Mouse (Mus musculus) CH12.LX (cell line): ENCODE measurements around the gene Pak1ip1.

Source experiments
- CHD2 ChIP-seq: IDR thresholded peaks from 2 replicates; pipeline ENCODE4 v1.6.1; 2011; ENCODE audit warnings: low read length, improper control_type of control experiment
- CTCF ChIP-seq, 2 experiments: IDR thresholded peaks in 1 of 2; conservative IDR thresholded peaks in 1 of 2; 2 replicates each; pipeline ENCODE4 v1.5.1; 2011 to 2012; ENCODE audit warnings: low read depth in 2 of 2, low read length in 2 of 2, improper control_type of control experiment in 1 of 2, inconsistent platforms in 1 of 2, mild to moderate bottlenecking in 1 of 2, moderate library complexity in 1 of 2
- ELF1 ChIP-seq: IDR thresholded peaks from 2 replicates; pipeline ENCODE4 v1.6.1; 2014; ENCODE audit warnings: low read depth, mild to moderate bottlenecking, inconsistent platforms, low read length, improper control_type of control experiment
- JUND ChIP-seq: conservative IDR thresholded peaks from 2 replicates; pipeline ENCODE4 v1.6.1; 2011; ENCODE audit warnings: low read depth, low read length, improper control_type of control experiment
- KAT2A ChIP-seq: IDR thresholded peaks from 2 replicates; pipeline ENCODE4 v1.6.1; 2012; ENCODE audit warnings: low read length, improper control_type of control experiment, inconsistent platforms; ENCODE audit not compliant: insufficient replicate concordance
- MAFK ChIP-seq: IDR thresholded peaks from 2 replicates; pipeline ENCODE4 v1.6.1; 2011; ENCODE audit warnings: low read length, improper control_type of control experiment; ENCODE audit not compliant: insufficient replicate concordance
- MAZ ChIP-seq: IDR thresholded peaks from 2 replicates; pipeline ENCODE4 v1.6.1; 2012; ENCODE audit warnings: low read depth, mild to moderate bottlenecking, inconsistent platforms, low read length, improper control_type of control experiment, moderate library complexity
- NRF1 ChIP-seq: IDR thresholded peaks from 2 replicates; pipeline ENCODE4 v1.6.1; 2014; ENCODE audit warnings: low read depth, mild to moderate bottlenecking, inconsistent platforms, low read length, improper control_type of control experiment, moderate library complexity
- POLR2A ChIP-seq: IDR thresholded peaks from 2 replicates; pipeline ENCODE4 v1.6.1; 2011; ENCODE audit warnings: low read depth, mild to moderate bottlenecking, improper control_type of control experiment, low read length
- RCOR1 ChIP-seq: conservative IDR thresholded peaks from 2 replicates; pipeline ENCODE4 v1.6.1; 2012; ENCODE audit warnings: low read depth, mild to moderate bottlenecking, inconsistent platforms, low read length, improper control_type of control experiment
- TCF12 ChIP-seq: IDR thresholded peaks from 2 replicates; pipeline ENCODE4 v1.6.1; 2014; ENCODE audit warnings: low read depth, mild to moderate bottlenecking, inconsistent platforms, low read length, improper control_type of control experiment
- USF1 ChIP-seq: IDR thresholded peaks from 2 replicates; pipeline ENCODE4 v1.6.1; 2014; ENCODE audit warnings: low read depth, mild to moderate bottlenecking, inconsistent platforms, low read length, improper control_type of control experiment
- ZC3H11A ChIP-seq: IDR thresholded peaks from 2 replicates; pipeline ENCODE4 v1.6.1; 2012; ENCODE audit warnings: low read depth, mild to moderate bottlenecking, inconsistent platforms, low read length, improper control_type of control experiment
- ZNF384 ChIP-seq: IDR thresholded peaks from 2 replicates; pipeline ENCODE4 v1.6.1; 2012; ENCODE audit warnings: low read depth, low read length, improper control_type of control experiment, inconsistent platforms

DNA sequence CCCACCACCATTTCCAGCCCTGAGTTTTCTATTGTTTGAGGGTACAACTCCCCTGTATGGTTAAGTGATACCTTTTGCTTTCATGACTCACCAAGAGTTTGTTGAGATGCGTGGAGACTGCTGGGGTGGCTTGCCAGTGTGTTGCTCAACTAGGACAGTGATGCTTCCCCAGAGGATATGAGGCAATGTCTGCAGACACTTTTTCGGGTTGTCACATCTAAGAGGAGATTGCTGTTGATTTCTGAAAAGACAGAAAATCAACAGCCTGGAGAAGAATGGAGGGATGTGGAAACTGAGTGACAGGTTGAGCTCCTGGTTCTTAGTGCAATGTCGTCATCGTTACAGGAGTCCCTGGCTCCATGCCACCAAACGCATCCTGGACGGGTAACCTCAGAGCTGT, 47.6 kb upstream of the Pak1ip1 start:
- TF ChIP-seq USF1 (no peak), RCOR1 (no peak), POLR2A (no peak), TCF12 (no peak), CHD2 (no peak), MAZ (no peak), MAFK (no peak), ZC3H11A (no peak), ZNF384 (no peak), CTCF (conservative IDR thresholded peaks at IDR 0.05 in 1 of 2, IDR thresholded peaks at IDR 0.05 in 1 of 2; ENCODE audit: low read depth in 2 of 2, low read length in 2 of 2) (no peak), JUND (no peak), KAT2A (no peak), NRF1 (no peak), ELF1 (no peak)
